Mouse (Mus musculus): ENCODE measurements around the gene Zcchc4. TPM values are rescaled to one million over a fixed set of nuclear protein-coding genes. Genes with fewer than 3 reads are reported as not detected.

Zcchc4 gene
- polyA plus RNA-seq, 1 experiment = 4.1 TPM

DNA sequence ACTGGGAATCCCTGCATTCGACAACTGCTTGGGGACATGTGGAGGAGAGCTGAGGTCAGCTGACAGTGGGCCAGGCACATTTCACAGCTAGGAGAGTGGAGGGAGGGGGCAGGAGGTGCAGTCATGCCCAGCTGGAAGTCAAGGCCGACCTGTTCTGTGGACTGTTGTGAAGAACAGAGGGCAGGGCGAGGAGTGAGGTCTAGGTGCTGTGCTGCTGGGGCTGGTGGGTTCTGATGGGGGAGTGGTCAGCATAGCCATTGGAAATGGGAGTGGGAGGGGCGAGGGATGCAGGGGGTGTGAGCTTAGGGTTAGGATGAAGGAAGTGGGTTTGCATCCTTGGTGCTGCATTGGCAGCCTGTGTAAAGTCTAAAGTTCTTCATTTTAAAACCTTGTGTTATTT lies 30.6 kb downstream of the Zcchc4 start:
- Histone ChIP-seq H3K27ac (ENCODE audit: control insufficient read depth, insufficient read depth, low read depth, low read length) (no peak overlapping the region), H3K4me1 (ENCODE audit: control insufficient read depth, insufficient read depth, low read length) (no peaks in the 10 kb centered on the region), H3K27me3 (ENCODE audit: control insufficient read depth, insufficient read depth, low read length) (no peaks in the 10 kb centered on the region), H3K4me3 (ENCODE audit: control insufficient read depth, low read depth, low read length) (no peak overlapping the region), H3K36me3 (ENCODE audit: control insufficient read depth, insufficient read depth, low read length) (no peaks in the 10 kb centered on the region)
- TF ChIP-seq POLR2A (IDR thresholded peaks at IDR 0.05; ENCODE audit: control insufficient read depth, low read depth, low read length) = no peak
- no peak for TF ChIP-seq CTCF (IDR thresholded peaks at IDR 0.05; ENCODE audit: control insufficient read depth, insufficient read depth, insufficient replicate concordance, low read depth, low read length)

GRCm38 (mm10) chr5:52806349-52806748 lies 31.1 kb downstream of the Zcchc4 start:
- Histone ChIP-seq H3K4me3 (ENCODE audit: control insufficient read depth, low read depth, low read length) (no peak overlapping the region), H3K27ac (ENCODE audit: control insufficient read depth, insufficient read depth, low read depth, low read length) (no peak overlapping the region), H3K4me1 (ENCODE audit: control insufficient read depth, insufficient read depth, low read length) (no peaks in the 10 kb centered on the region), H3K36me3 (ENCODE audit: control insufficient read depth, insufficient read depth, low read length) (no peaks in the 10 kb centered on the region), H3K27me3 (ENCODE audit: control insufficient read depth, insufficient read depth, low read length) (no peaks in the 10 kb centered on the region)
- TF ChIP-seq CTCF (IDR thresholded peaks at IDR 0.05; ENCODE audit: control insufficient read depth, insufficient read depth, insufficient replicate concordance, low read depth, low read length) (no peak), POLR2A (IDR thresholded peaks at IDR 0.05; ENCODE audit: control insufficient read depth, low read depth, low read length) (no peak)

DNA sequence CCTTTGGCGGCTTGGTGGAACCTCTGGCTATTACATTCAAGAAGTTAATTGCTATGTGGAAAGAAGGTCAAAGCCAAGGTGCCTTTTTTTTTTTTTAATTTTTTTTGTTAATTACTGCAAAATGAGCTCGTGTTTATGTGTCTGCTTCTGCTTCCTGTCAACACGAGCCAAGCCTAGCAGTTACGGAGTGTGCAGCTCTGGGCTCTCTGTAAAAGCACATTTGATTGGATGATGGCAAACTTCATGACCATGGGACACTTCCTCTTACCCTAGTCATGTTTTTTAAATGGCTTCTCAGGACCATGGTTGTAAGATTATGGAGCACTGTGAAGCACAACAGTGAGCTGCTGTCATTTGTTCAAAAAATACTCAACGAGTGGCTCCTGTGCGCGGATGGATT lies 31.8 kb downstream of the Zcchc4 start:
- Histone ChIP-seq H3K4me1 (ENCODE audit: control insufficient read depth, insufficient read depth, low read length) (no peaks in the 10 kb centered on the region), H3K36me3 (ENCODE audit: control insufficient read depth, insufficient read depth, low read length) (no peaks in the 10 kb centered on the region), H3K4me3 (ENCODE audit: control insufficient read depth, low read depth, low read length) (no peak overlapping the region), H3K27ac (ENCODE audit: control insufficient read depth, insufficient read depth, low read depth, low read length) (no peak overlapping the region), H3K27me3 (ENCODE audit: control insufficient read depth, insufficient read depth, low read length) (no peaks in the 10 kb centered on the region)
- TF ChIP-seq CTCF (IDR thresholded peaks at IDR 0.05; ENCODE audit: control insufficient read depth, insufficient read depth, insufficient replicate concordance, low read depth, low read length) (no peak), POLR2A (IDR thresholded peaks at IDR 0.05; ENCODE audit: control insufficient read depth, low read depth, low read length) (no peak)

DNA sequence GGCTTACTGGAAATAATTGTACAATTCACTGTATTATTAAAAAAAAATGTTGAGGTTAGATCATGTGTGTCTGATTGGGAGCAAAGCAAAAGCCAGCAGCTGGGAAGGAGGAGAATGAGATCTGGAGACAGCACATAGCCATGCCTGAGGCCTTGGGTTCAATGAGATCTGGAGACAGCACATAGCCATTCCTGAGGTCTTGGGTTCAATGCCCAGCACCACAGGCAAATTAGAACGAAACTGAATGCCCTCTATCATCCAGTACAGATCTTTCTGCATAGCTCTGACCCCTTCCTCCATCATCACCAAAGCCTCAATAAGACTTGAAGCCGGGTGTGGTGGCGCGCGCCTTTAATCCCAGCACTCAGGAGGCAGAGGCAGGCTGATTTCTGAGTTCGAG lies 35.2 kb downstream of the Zcchc4 start:
- no peaks in the 10 kb centered on the region for H3K27me3 ChIP-seq (ENCODE audit: control insufficient read depth, insufficient read depth, low read length)
- H3K4me3 ChIP-seq (ENCODE audit: control insufficient read depth, low read depth, low read length) = no peak overlapping the region
- H3K27ac ChIP-seq (ENCODE audit: control insufficient read depth, insufficient read depth, low read depth, low read length) = no peak overlapping the region
- H3K36me3 ChIP-seq (ENCODE audit: control insufficient read depth, insufficient read depth, low read length) = no peaks in the 10 kb centered on the region
- no peak for TF ChIP-seq CTCF (IDR thresholded peaks at IDR 0.05; ENCODE audit: control insufficient read depth, insufficient read depth, insufficient replicate concordance, low read depth, low read length)
- no peaks in the 10 kb centered on the region for H3K4me1 ChIP-seq (ENCODE audit: control insufficient read depth, insufficient read depth, low read length)

DNA sequence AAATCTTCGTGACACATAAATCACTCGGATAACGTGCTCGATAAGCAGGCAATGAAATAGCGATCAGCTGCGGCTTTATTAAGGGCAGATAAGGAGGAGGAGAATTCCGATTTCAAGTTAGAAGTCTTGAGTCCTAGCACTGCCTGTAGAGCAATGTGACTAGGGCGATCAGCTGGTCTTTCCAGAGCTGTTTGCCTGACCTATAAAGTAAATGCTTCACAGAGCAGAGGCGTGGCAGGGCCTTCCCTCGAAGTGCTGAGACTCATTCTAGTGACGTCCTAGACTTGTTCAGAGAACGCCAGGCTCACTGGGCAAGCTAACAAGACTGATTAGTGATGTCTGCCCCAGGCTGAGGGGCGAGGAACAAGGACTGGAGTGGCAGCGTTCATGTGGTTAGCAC lies 35.8 kb downstream of the Zcchc4 start:
- H3K27me3 ChIP-seq (ENCODE audit: control insufficient read depth, insufficient read depth, low read length) = no peaks in the 10 kb centered on the region
- no peak overlapping the region for H3K4me3 ChIP-seq (ENCODE audit: control insufficient read depth, low read depth, low read length)
- no peak for TF ChIP-seq POLR2A (IDR thresholded peaks at IDR 0.05; ENCODE audit: control insufficient read depth, low read depth, low read length)
- no peaks in the 10 kb centered on the region for H3K36me3 ChIP-seq (ENCODE audit: control insufficient read depth, insufficient read depth, low read length)
- no peaks in the 10 kb centered on the region for H3K4me1 ChIP-seq (ENCODE audit: control insufficient read depth, insufficient read depth, low read length)
- no peak overlapping the region for H3K27ac ChIP-seq (ENCODE audit: control insufficient read depth, insufficient read depth, low read depth, low read length)

GRCm38 (mm10) chr5:52812456-52812855 lies 37.2 kb downstream of the Zcchc4 start:
- no peaks in the 10 kb centered on the region for H3K4me1 ChIP-seq (ENCODE audit: control insufficient read depth, insufficient read depth, low read length)
- TF ChIP-seq CTCF (IDR thresholded peaks at IDR 0.05; ENCODE audit: control insufficient read depth, insufficient read depth, insufficient replicate concordance, low read depth, low read length) (no peak), POLR2A (IDR thresholded peaks at IDR 0.05; ENCODE audit: control insufficient read depth, low read depth, low read length) (no peak)
- H3K27ac ChIP-seq (ENCODE audit: control insufficient read depth, insufficient read depth, low read depth, low read length) = no peak overlapping the region
- no peaks in the 10 kb centered on the region for H3K27me3 ChIP-seq (ENCODE audit: control insufficient read depth, insufficient read depth, low read length)
- no peak overlapping the region for H3K4me3 ChIP-seq (ENCODE audit: control insufficient read depth, low read depth, low read length)
- no peaks in the 10 kb centered on the region for H3K36me3 ChIP-seq (ENCODE audit: control insufficient read depth, insufficient read depth, low read length)

DNA sequence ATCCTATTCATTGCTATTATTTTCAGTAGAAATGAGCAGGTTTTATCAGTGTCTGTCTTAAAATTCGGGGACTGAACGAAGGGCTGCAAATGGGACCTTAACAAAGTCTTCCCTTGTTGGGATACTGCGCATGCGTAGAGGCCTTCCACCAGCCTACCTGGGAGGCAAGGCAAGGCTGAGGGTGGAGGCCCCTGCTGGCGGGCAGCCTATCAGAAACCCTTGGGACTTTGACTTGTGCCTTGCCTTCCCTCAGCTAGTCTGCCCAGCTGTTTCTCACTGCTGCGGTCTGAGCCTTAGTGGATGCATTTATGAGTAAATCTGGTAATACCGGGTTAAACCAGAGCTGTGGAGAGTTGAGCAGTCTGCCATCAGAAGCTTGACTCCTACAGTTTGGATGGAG lies 38.1 kb downstream of the Zcchc4 start:
- Histone ChIP-seq H3K27me3 (ENCODE audit: control insufficient read depth, insufficient read depth, low read length) (no peaks in the 10 kb centered on the region), H3K36me3 (ENCODE audit: control insufficient read depth, insufficient read depth, low read length) (no peaks in the 10 kb centered on the region), H3K27ac (ENCODE audit: control insufficient read depth, insufficient read depth, low read depth, low read length) (no peak overlapping the region), H3K4me3 (ENCODE audit: control insufficient read depth, low read depth, low read length) (no peak overlapping the region), H3K4me1 (ENCODE audit: control insufficient read depth, insufficient read depth, low read length) (no peaks in the 10 kb centered on the region)
- TF ChIP-seq CTCF (IDR thresholded peaks at IDR 0.05; ENCODE audit: control insufficient read depth, insufficient read depth, insufficient replicate concordance, low read depth, low read length) = no peak
- no peak for TF ChIP-seq POLR2A (IDR thresholded peaks at IDR 0.05; ENCODE audit: control insufficient read depth, low read depth, low read length)

- Histone ChIP-seq H3K4me3 (ENCODE audit: control insufficient read depth, low read depth, low read length) (no peak overlapping the region), H3K4me1 (ENCODE audit: control insufficient read depth, insufficient read depth, low read length) (no peaks in the 10 kb centered on the region), H3K27me3 (ENCODE audit: control insufficient read depth, insufficient read depth, low read length) (no peaks in the 10 kb centered on the region), H3K27ac (ENCODE audit: control insufficient read depth, insufficient read depth, low read depth, low read length) (no peak overlapping the region), H3K36me3 (ENCODE audit: control insufficient read depth, insufficient read depth, low read length) (peaks cover 1% of the 10 kb centered on the region; the same call in 1 of the 2 replicates)
- TF ChIP-seq CTCF (IDR thresholded peaks at IDR 0.05; ENCODE audit: control insufficient read depth, insufficient read depth, insufficient replicate concordance, low read depth, low read length) (no peak), POLR2A (IDR thresholded peaks at IDR 0.05; ENCODE audit: control insufficient read depth, low read depth, low read length) (no peak)
Measured at GRCm38 (mm10) chr5:52818676-52819075, 43.5 kb downstream of the Zcchc4 start.

All from testis, adult 2 months (tissue).